Comparison of ENCODE assay signal across 48 mouse cellular contexts in the genomic region with DNA sequence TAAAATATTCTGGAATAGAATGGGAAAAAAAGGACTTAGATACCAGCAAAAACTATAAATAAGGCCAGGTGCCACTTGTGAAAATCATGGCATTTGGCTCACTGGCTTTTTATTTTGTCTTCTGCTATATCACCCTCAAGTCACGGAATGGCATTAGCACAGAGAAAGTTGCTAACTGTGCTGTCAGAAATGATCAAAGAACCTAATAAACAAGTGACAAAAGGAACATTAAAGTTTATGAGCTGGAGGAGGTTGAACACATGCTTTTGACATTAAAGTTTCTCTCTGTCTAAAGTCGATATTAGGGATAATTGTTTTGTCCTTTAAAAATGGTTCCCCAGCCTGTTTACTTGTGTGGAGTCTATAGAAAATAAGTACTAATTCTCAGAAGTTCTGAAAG. TPM values are rescaled to one million over a fixed set of nuclear protein-coding genes. Genes with fewer than 3 reads are reported as not detected.
"Had no signal": no experiment of that assay in that cellular context is flagged by ENCODE, and none has a peak within 500 bp of the region (broad histone marks: within the 10 kb centered on the region; RNA-seq: fewer than 3 reads in every experiment).

No protein-coding gene starts in this region.

- H3K27ac ChIP-seq: limb, embryonic 10.5 days; limb, embryonic 12.5 days; limb, embryonic 13.5 days; limb, embryonic 15.5 days; liver, embryonic 12.5 days; liver, embryonic 13.5 days; liver, embryonic 14.5 days; liver, embryonic 15.5 days; lung, embryonic 15.5 days; macrophage; midbrain, embryonic 10.5 days; midbrain, embryonic 12.5 days; midbrain, embryonic 13.5 days; midbrain, embryonic 15.5 days; neural tube, embryonic 12.5 days; neural tube, embryonic 13.5 days had no signal

- H3K4me3 ChIP-seq: limb, embryonic 10.5 days; limb, embryonic 12.5 days; limb, embryonic 13.5 days; limb, embryonic 15.5 days; liver, embryonic 12.5 days; liver, embryonic 13.5 days; liver, embryonic 15.5 days; lung, embryonic 15.5 days; megakaryocyte, embryonic 14.5 days; midbrain, embryonic 10.5 days; midbrain, embryonic 12.5 days; midbrain, embryonic 13.5 days; midbrain, embryonic 15.5 days; myocyte; neural tube, embryonic 12.5 days; neural tube, embryonic 13.5 days had no signal

- H3K4me2 ChIP-seq: limb, embryonic 12.5 days; limb, embryonic 13.5 days; limb, embryonic 15.5 days; liver, embryonic 11.5 days; liver, embryonic 12.5 days; liver, embryonic 13.5 days; liver, embryonic 15.5 days; lung, embryonic 14.5 days; lung, embryonic 15.5 days; midbrain, embryonic 11.5 days; midbrain, embryonic 12.5 days; midbrain, embryonic 13.5 days; midbrain, embryonic 15.5 days; neural tube, embryonic 12.5 days; neural tube, embryonic 13.5 days had no signal

- H3K4me1 ChIP-seq: limb, embryonic 12.5 days; limb, embryonic 13.5 days; limb, embryonic 15.5 days; liver, embryonic 12.5 days; liver, embryonic 13.5 days; liver, embryonic 15.5 days; lung, embryonic 15.5 days; megakaryocyte, embryonic 14.5 days; midbrain, embryonic 10.5 days; midbrain, embryonic 12.5 days; midbrain, embryonic 13.5 days; midbrain, embryonic 15.5 days; neural tube, embryonic 12.5 days; neural tube, embryonic 13.5 days had no signal

- ATAC-seq: liver, embryonic 12.5 days; liver, postnatal 0 days; lung, postnatal 0 days; midbrain, embryonic 13.5 days; midbrain, embryonic 15.5 days; midbrain, embryonic 16.5 days had no signal

- H3K9ac ChIP-seq: limb, embryonic 12.5 days; limb, embryonic 13.5 days; limb, embryonic 15.5 days; liver, embryonic 12.5 days; liver, embryonic 13.5 days; liver, embryonic 14.5 days; liver, embryonic 15.5 days; liver, postnatal 0 days; lung, embryonic 14.5 days; lung, embryonic 15.5 days; midbrain, embryonic 12.5 days; midbrain, embryonic 13.5 days; midbrain, embryonic 15.5 days; neural tube, embryonic 12.5 days; neural tube, embryonic 13.5 days had no signal

- DNase-seq: left cerebral cortex, postnatal 4 days; liver; liver, embryonic 13.5 days; liver, postnatal 0 days; lung, adult 18-20 months; lung, adult 2 months; lung, embryonic 14.5 days; lung, postnatal 10 days; lung, postnatal 14 days; lung, postnatal 36 days; lung, postnatal 4 days; midbrain, embryonic 14.5 days had no signal

- H3K27me3 ChIP-seq: limb, embryonic 12.5 days; limb, embryonic 13.5 days; limb, embryonic 15.5 days; liver, embryonic 12.5 days; liver, embryonic 13.5 days; liver, embryonic 15.5 days; lung, embryonic 15.5 days; megakaryocyte, embryonic 14.5 days; midbrain, embryonic 12.5 days; midbrain, embryonic 13.5 days; midbrain, embryonic 15.5 days; neural tube, embryonic 12.5 days; neural tube, embryonic 13.5 days had no signal

- H3K36me3 ChIP-seq: limb, embryonic 10.5 days; limb, embryonic 12.5 days; limb, embryonic 13.5 days; limb, embryonic 15.5 days; liver, embryonic 12.5 days; liver, embryonic 13.5 days; liver, embryonic 15.5 days; lung, embryonic 15.5 days; midbrain, embryonic 10.5 days; midbrain, embryonic 12.5 days; midbrain, embryonic 13.5 days; midbrain, embryonic 15.5 days; neural tube, embryonic 12.5 days; neural tube, embryonic 13.5 days had no signal

- H3K9me3 ChIP-seq: limb, embryonic 10.5 days; limb, embryonic 12.5 days; limb, embryonic 13.5 days; limb, embryonic 15.5 days; liver, embryonic 12.5 days; liver, embryonic 13.5 days; liver, embryonic 15.5 days; lung, embryonic 15.5 days; megakaryocyte, embryonic 14.5 days; midbrain, embryonic 10.5 days; midbrain, embryonic 12.5 days; midbrain, embryonic 13.5 days; midbrain, embryonic 15.5 days; neural tube, embryonic 12.5 days; neural tube, embryonic 13.5 days had no signal

RNA-seq across cellular contexts. Expression of gene Cypt15, which starts 37.7 kb away (rescaled TPM):
- total RNA-seq: left cerebral cortex, postnatal 10 days; left cerebral cortex, postnatal 14 days; left cerebral cortex, postnatal 25 days; left cerebral cortex, postnatal 36 days; left cerebral cortex, postnatal 4 days; liver, adult 2 months; megakaryocyte progenitor cell, adult 5-6 weeks; megakaryocyte, adult 5-6 weeks; megakaryocyte-erythroid progenitor cell, adult 5-6 weeks; midbrain, postnatal 0 days; monocyte, adult 5-6 weeks had no signal
- polyA plus RNA-seq: limb, embryonic 10.5 days; limb, embryonic 11.5 days; limb, embryonic 12.5 days; limb, embryonic 13.5 days; limb, embryonic 14.5 days; limb, embryonic 15.5 days; liver, adult 2 months; liver, embryonic 11.5 days; liver, embryonic 12.5 days; liver, embryonic 13.5 days; liver, embryonic 14.5 days; liver, embryonic 15.5 days; liver, embryonic 16.5 days; liver, postnatal 0 days; lung, adult 2 months; lung, embryonic 14.5 days; lung, embryonic 15.5 days; lung, embryonic 16.5 days; lung, postnatal 0 days; macrophage; midbrain, embryonic 10.5 days; midbrain, embryonic 11.5 days; midbrain, embryonic 12.5 days; midbrain, embryonic 13.5 days; midbrain, embryonic 14.5 days; midbrain, embryonic 15.5 days; midbrain, embryonic 16.5 days; midbrain, postnatal 0 days; myocyte; neural tube, embryonic 11.5 days; neural tube, embryonic 12.5 days; neural tube, embryonic 13.5 days had no signal
